Mouse (Mus musculus): ENCODE results near the gene Btbd35f25. TPM values are rescaled to one million over a fixed set of nuclear protein-coding genes. Genes with fewer than 3 reads are reported as not detected.
"Not testable (repeated sequence)": the region's sequence is repeated elsewhere in the genome, so short reads cannot be mapped to it uniquely, and the experiment has no call there.

The Btbd35f25 gene
- not detected for total RNA-seq (2021)

DNA sequence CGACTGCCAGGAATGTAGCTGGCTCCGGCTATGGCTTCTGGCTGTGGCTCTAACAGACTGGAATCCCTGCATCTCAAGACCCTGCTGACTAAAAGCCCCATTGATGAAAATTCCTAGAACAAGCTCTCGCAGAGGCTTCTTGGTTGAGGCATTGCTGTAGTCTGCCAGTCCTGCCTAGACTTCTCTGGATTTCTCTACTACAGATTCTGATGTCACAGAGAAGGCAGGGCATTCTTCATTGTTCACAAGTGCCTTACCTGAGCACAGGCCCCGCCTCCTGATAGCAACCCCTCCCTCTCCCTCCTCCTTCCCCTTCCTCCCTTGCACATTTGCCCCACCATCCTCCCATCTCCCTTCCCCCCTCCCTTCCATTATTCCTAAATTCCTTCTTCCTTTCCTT lies at the start of gene Btbd35f25:
Gene Btbd35f25, minus strand, starts transcription at position 101 of the 400 bp plus-strand sequence.
- intact Hi-C loops (cut with DNase I); DNase-seq (ENCODE audit: low spot score in 2 of 2): not testable (repeated sequence)

DNA sequence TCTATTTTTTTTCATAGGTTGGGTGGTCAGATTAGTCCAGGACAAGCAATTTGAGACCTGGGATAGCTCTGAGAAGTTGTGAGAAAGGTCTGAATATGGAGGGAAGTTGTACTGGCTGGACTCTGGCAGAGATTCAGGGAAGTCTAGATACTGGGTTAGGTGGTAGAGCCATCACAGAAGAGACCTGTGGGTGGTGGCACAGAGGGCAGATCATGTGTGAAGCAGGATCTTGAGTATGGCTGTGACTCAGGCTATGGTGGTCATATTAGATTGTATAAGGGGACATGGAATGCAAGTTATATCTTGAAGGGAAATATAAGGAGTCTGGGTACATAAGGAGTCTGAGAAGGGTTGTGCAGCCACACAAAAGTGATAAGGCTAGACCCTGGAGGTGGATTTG lies 49.3 kb upstream of the Btbd35f25 start:
- no peak for DNase-seq (ENCODE audit: low spot score in 2 of 2)
- intact Hi-C loops (cut with DNase I): no loop called here

DNA sequence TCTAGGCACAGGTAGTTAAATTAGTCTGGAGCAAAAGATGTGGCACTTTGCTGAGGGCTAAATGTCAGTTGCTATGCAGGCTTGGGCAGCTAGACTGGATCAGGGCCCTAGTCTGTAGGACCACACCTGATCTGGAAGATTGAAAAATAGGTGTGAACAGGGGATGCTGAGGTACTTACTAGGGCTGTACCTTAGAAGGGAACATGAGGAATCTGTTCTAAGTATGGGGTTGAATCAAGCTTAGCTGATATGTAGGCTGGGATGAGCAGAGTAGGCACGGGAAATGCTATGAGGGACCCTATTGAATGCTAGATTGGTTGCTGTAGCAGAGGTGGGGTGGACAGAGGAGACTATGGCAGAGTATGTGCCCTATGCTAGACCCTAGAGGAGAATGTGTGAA lies 47.0 kb upstream of the Btbd35f25 start:
- no peak for DNase-seq (ENCODE audit: low spot score in 2 of 2)
- intact Hi-C loops (cut with DNase I): no loop called here

DNA sequence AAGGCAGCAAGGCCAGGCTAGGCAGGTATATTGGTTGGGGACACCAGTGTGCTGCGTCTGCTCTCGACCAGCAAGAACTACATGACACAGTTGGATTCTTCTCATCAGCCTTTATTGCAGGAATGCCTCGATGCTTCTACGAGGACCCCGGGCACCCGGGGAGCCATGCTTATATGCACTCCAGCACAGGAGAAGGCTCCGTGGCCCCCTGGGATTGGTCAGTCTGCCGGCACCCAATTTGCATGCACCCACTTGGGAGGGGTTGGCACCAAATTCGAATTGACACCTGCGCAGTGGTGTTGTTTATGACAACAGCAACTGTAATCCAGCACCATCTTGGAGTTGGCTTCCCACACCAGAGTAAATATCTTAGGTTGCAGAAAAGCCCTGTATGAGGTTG lies 28.1 kb upstream of the Btbd35f25 start:
- DNase-seq (ENCODE audit: low spot score in 2 of 2): no peak
- intact Hi-C loops (cut with DNase I): no loop called here

DNA sequence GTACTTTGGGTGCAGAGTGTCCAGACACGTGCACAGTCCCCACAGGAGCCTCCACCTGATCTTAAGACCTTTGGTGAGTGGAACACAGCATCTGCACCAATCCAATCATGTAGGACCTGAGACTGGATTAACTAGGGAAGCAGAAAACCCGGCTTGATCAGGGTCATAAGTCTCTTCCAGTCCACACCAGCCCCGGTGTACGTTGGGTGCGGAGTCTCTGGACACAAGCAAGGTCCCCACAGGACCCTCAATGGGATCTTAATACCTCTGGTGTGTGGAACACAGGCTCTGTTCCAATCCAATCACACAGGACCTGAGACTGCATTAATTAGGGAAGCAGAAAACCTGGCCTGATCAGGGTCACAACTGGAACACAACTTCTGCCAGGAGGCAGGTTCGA lies 20.0 kb upstream of the Btbd35f25 start:
- DNase-seq (ENCODE audit: low spot score in 2 of 2): no peak
- intact Hi-C loops (cut with DNase I): no loop called here

Other genes with a start within 250 kb of the Btbd35f25 start
- not detected for gene Gm21883, start 142.9 kb downstream of the Btbd35f25 start, total RNA-seq (2021)
- not detected for gene Spin2e, start 98.2 kb downstream of the Btbd35f25 start, total RNA-seq (2021)
- gene Gm21637, start 244.9 kb upstream of the Btbd35f25 start, total RNA-seq (2021): not detected